Mouse (Mus musculus) frontal cortex, postnatal 14 days (tissue): Measurements from ENCODE around the gene Cers2.
"Not testable (repeated sequence)": the region's sequence is repeated elsewhere in the genome, so short reads cannot be mapped to it uniquely, and the experiment has no call there.

ENCODE experiments used
- DNase-seq, 2 experiments: peaks; one replicate each; pipeline ENCODE4 v3.0.0; 2022; ENCODE audit warnings: low spot score in 2 of 2

Gene Cers2

GRCm38 (mm10) chr3:95317414-95318080, 3.0 kb downstream of the Cers2 start:
- DNase-seq, result peak in 1 of 2 experiments; percentile 39

- no peak for DNase-seq
These were observed 4.0 kb downstream of the Cers2 start for GRCm38 (mm10) chr3:95318548-95318947.

- DNase-seq, result no peak
These were observed 4.5 kb downstream of the Cers2 start for GRCm38 (mm10) chr3:95319110-95319509.

- DNase-seq, result no peak
These were observed 5.4 kb downstream of the Cers2 start for GRCm38 (mm10) chr3:95319701-95320625.

GRCm38 (mm10) chr3:95323429-95323828, 8.8 kb downstream of the Cers2 start:
- no peak for DNase-seq

- DNase-seq, result no peak
These were observed 10.0 kb downstream of the Cers2 start for GRCm38 (mm10) chr3:95324454-95325144.

GRCm38 (mm10) chr3:95328803-95329404, 14.3 kb downstream of the Cers2 start:
- no peak for DNase-seq

- DNase-seq, result no peak
These were observed 16.9 kb downstream of the Cers2 start for GRCm38 (mm10) chr3:95331528-95331927.

- DNase-seq, result no peak
These were observed 22.8 kb downstream of the Cers2 start for GRCm38 (mm10) chr3:95337345-95337744.

GRCm38 (mm10) chr3:95338251-95338650, 23.7 kb downstream of the Cers2 start:
- DNase-seq, result no peak

- DNase-seq, result not testable (repeated sequence)
These were observed 28.9 kb downstream of the Cers2 start for GRCm38 (mm10) chr3:95343356-95344000.

GRCm38 (mm10) chr3:95346454-95346853, 31.9 kb downstream of the Cers2 start:
- no peak for DNase-seq

GRCm38 (mm10) chr3:95348343-95348742, 33.8 kb downstream of the Cers2 start:
- DNase-seq, result not testable (repeated sequence)

- DNase-seq, result no peak
These were observed 34.9 kb downstream of the Cers2 start for GRCm38 (mm10) chr3:95349491-95349890.

GRCm38 (mm10) chr3:95355911-95356544, 41.4 kb downstream of the Cers2 start:
- peak in 1 of 2 experiments; percentile 13 for DNase-seq

GRCm38 (mm10) chr3:95356701-95357449, 42.3 kb downstream of the Cers2 start, which contains the start of gene Setdb1:
Setdb1 (minus strand) TSS chr3:95357202.
- DNase-seq, result peak; percentile 84 to 89

- no peak for DNase-seq
These were observed 43.2 kb downstream of the Cers2 start for GRCm38 (mm10) chr3:95357746-95358145.

- DNase-seq, result not testable (repeated sequence)
These were observed 45.7 kb downstream of the Cers2 start for GRCm38 (mm10) chr3:95360276-95360675.

- no peak for DNase-seq
These were observed 55.5 kb downstream of the Cers2 start for GRCm38 (mm10) chr3:95370101-95370500.
